Mouse (Mus musculus) heart, postnatal 14 days (tissue): ENCODE data around the gene Lamtor2. TPM values are rescaled to one million over a fixed set of nuclear protein-coding genes. Genes with fewer than 3 reads are reported as not detected.

Experiments used
- DNase-seq, 2 experiments: peaks; one replicate each; pipeline ENCODE4 v3.0.0; 2021 to 2022
- intact Hi-C: fragments of 180-260 bp; cut with DNase I; formaldehyde crosslinking; loops from one replicate; pipeline ENCODE4 v1.15.1; 2025
- total RNA-seq, 2 experiments: library from RNA; stranded (reverse); gene quantifications; 2 replicates each; pipeline ENCODE4 v1.2.3; 2021

Lamtor2 gene
- total RNA-seq, 2 experiments from 2014 or later: 77.7 TPM

- intact Hi-C loops: no loop called here
- DNase-seq: no peak
Measured at GRCm38 (mm10) chr3:88529204-88530000, 23.5 kb downstream of the Lamtor2 start.

GRCm38 (mm10) chr3:88528646-88529045, 24.2 kb downstream of the Lamtor2 start:
- intact Hi-C loops: no loop called here
- no peak for DNase-seq

GRCm38 (mm10) chr3:88527565-88527964, 25.3 kb downstream of the Lamtor2 start:
- DNase-seq: no peak
- intact Hi-C loops: no loop called here

DNA sequence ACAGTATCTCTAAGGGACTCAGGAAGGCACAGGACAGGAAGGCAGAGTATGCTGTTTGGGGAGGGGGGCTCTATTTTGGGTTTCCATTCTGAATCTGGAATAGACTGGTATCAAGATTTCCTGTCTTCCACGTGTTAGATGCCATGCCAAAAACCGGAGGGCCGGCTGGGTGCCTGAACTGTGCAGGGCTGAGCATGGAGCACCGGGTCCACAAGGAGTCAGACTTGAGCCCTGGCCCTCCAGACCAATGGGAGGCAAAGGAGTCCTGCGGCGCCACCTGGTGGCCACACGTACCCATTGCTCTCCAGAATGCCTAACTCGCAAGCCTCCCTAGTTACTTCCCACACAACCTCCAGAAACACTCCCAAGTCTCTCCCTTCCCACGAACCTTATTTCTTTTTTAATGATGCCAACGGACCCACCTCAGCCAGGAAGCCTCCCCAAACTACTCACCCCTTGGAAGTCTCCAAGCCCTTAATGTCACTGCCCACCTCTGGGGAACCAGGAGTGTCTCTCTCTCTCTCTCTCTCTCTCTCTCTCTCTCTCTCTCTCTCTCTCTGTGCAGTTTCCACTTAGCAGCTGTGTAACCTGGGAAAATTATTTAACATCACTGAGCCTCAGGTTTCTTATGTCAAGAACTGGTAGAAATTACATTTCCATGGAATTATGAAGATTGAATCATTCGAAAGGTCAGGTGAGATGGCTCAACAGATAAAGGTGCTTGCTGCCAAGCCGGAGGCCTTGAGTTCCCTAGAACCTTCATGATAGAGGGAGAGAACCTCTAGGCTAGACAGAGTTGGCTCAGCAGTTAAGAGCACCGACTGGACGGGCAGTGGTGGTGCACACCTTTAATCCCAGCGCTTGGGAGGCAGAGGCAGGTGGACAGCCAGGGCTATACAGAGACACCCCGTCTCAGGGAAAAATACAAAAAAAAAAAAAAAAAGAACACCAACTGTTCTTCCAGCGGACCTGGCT, 26.4 kb downstream of the Lamtor2 start:
- intact Hi-C loops: loop anchor here (1.0 kb wide), 1 partner anchor 42 kb away; no protein-coding TSS in a partner anchor
- DNase-seq: peak; percentile 87 to 91

- DNase-seq: no peak
- intact Hi-C loops: no loop called here
Measured at GRCm38 (mm10) chr3:88525021-88525420, 27.9 kb downstream of the Lamtor2 start.

DNA sequence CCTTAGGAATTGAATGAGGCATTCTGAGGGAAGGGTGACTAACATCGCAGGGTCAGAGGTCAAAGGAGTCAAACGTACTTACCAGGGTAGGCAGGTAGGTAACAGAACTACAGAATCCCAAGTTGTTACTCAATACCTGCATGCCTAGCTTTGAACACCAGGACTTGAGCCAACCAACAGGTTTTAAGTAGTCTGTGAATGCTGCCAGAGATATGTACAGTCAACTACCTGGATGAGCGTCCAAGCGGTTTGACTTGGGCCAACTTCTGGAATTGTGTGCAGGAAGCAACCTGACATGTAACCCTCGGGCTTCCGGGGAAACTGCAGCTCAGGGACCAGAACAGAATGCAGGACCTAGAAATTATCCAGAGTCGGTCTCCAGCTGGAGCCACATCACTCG, 29.8 kb downstream of the Lamtor2 start:
- intact Hi-C loops: loop anchor here (2.0 kb wide), 1 partner anchor 116 kb away; no protein-coding TSS in a partner anchor
- DNase-seq: no peak

DNA sequence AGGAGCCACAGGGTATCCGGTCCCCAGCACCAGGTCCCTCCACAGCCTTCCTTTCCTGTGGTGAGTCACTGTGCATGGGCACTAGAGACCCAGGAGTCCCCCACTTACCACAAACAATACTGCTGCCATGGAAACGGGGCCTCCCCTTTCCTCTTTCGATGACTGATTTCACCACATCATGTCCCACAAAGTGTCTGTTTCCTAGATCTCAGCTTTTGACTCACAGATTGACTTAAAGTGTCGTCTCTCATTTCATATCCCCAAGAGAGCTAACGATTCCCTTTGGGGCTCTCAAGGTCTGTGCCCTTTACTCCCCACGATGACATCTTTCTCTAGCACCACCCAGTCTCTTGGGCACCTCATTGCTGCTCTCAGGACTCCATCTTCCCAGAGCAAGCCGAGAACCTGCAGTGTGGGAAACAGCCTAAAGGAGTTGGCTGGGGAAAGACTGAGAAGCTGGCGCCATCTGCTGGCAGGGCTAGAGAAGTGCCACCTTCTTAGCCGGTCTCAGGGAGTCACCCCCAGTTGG, 31.0 kb downstream of the Lamtor2 start:
- peak; percentile 74 to 84 for DNase-seq
- intact Hi-C loops: loop anchor here (1.0 to 2.0 kb wide), 2 partner anchors 39 to 115 kb away; no protein-coding TSS in a partner anchor

GRCm38 (mm10) chr3:88521156-88521555, 31.7 kb downstream of the Lamtor2 start:
- intact Hi-C loops: no loop called here
- DNase-seq: no peak

- intact Hi-C loops: no loop called here
Measured at GRCm38 (mm10) chr3:88520078-88520477, 32.8 kb downstream of the Lamtor2 start.

DNA sequence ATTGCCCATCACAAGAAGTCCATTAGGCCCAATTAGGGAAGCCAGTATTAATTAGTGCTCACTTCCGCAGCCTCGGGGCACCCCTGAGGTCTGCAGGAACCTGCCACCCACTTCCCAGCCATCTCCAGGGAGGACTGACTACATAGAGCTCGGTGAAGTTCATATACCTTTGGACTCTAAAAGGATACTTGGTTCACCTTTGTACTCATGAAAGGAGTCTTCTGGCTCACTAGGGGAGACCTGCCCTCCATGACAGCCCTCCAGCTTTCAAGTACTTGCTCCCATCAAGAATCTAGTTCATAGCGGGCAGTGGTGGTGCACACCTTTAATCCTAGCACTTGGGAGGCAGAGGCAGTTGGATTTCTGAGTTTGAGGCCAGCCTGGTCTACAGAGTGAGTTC, 34.5 kb downstream of the Lamtor2 start:
- intact Hi-C loops: no loop called here
- no peak for DNase-seq

More at GRCm38 (mm10) chr3:88520078-88520477, 32.8 kb downstream of the Lamtor2 start:
- DNase-seq: no peak

GRCm38 (mm10) chr3:88516407-88516806, 36.5 kb downstream of the Lamtor2 start:
- intact Hi-C loops: no loop called here

GRCm38 (mm10) chr3:88515095-88515386, 37.8 kb downstream of the Lamtor2 start:
- no peak for DNase-seq
- intact Hi-C loops: no loop called here

More at GRCm38 (mm10) chr3:88516407-88516806, 36.5 kb downstream of the Lamtor2 start:
- no peak for DNase-seq

DNA sequence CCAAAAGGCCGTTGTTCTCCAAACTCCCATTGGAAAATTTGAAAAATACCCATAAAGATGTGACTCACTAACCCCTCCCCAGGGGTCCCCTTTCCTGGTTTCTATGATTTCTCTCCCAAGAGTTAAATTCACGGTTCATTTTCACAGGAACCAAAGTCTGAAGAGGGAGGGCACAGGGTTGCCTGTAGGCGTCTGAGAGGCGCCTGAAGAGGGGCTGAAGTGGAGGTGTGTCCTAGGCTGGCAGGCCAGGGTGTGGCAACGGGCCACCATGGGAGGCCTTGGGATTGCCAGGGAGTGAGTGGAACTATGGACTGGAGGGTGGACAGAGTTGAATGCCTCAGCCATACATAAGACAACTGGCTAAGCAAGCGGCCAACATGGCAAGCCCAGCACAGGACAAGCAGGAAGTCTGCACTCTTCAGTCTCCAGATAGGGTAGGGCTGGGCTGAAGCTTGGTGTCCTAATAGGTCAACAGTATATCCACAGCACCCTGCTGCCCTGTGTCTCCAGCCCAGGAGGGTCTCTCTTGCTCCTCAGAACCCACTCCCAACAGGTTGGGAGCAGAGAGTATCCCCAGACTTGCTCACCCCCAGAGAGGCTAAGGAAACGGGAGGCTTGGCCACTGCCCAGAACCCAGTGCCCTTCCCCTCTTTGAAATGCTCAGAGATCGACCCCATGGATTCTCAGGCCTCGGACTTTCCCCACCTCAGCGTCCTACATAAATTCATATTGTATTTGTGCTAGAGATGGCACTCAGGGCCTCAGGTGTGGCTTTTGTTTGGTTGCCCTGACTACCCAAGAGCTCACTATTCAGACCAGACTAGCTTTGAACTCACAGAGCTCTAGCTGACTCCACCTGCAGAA, 38.4 kb downstream of the Lamtor2 start:
- DNase-seq: no peak
- intact Hi-C loops: no loop called here

- intact Hi-C loops: no loop called here
- DNase-seq: no peak
Measured at GRCm38 (mm10) chr3:88513546-88514115, 39.2 kb downstream of the Lamtor2 start.

DNA sequence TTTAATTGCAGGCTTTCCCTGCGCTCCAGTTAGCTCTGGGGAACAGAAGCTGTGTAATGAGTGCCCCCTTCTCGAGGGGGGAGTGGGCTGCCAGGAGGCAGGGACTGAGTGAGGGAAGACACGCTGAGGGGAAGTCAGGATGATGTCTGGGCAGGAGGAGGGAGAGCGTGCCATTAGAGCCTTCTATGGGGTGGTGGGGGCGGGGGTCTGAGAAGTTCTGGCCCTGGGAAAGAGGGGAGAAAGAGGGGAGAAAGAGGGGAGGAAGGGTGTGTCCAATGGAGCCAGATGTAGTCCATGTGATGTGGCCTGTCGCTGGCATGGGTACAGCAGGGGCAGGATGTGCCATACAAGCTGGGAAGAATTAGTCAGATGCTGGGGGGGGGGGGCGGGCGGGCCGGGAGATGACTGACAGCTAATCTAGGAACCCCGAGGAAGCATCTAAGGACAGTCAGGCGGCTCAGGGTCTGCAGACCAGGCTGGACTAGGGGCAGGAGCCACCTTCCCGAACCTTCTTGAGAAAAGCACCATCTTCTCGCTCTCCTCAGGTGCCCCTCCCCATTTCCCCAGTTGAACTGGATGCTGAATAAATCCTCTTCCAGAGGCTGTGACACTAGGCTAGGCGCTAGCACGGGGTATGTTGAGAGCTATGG, 39.9 kb downstream of the Lamtor2 start:
- no peak for DNase-seq
- intact Hi-C loops: no loop called here

DNA sequence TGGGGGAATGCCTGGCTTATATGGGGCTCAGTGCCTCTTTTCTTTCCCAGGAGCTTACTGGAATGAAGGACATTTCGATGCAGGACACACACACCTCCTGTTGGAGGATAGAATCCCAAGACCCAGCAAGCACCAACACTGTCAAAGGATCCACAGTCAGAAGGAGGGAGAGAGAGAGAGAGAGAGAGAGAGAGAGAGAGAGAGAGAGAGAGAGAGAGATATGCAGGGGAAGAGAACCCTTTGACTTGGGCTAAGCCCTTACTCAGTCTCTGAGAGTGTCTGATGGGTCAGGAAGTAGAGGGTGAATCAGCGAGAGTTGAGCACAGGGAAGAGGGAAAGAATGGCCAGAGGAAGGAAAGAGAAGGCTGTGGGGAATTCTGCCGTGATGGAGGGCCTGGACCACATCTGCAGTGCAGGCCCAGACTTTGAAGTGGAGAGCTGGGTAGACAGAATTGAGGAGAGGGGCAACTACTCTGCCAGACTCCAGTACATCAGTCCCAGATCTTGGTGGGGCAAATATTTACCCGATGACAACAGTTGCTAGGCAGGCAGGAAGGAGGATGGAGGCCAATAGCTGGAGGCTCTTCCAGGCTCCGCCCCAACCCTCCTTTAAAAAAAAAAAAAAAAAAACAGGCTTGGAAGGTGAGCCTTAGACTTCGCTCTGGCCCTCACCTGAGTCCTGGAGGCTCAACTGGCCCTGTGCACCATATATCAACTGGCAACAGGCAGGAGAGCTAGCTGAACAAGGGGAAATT, 40.6 kb downstream of the Lamtor2 start:
- DNase-seq: no peak
- intact Hi-C loops: no loop called here

- intact Hi-C loops: no loop called here
- DNase-seq: no peak
Measured at GRCm38 (mm10) chr3:88511559-88511958, 41.3 kb downstream of the Lamtor2 start.
